Mouse (Mus musculus) adrenal gland, postnatal 4 days (tissue): ENCODE results near the gene Eml4. TPM values are rescaled to one million over a fixed set of nuclear protein-coding genes. Genes with fewer than 3 reads are reported as not detected.

Source experiments
- DNase-seq, 2 experiments: peaks; one replicate each; pipeline ENCODE4 v3.0.0; 2021 to 2022; ENCODE audit warnings: low spot score in 2 of 2, mixed read lengths in 2 of 2
- long read RNA-seq, 2 experiments: library from polyadenylated mRNA; stranded (forward); transcript quantifications; one replicate each; pipeline ENCODE4 v2.0.0; 2021
- total RNA-seq, 2 experiments: library from RNA; stranded (reverse); gene quantifications; 2 replicates each; pipeline ENCODE4 v1.2.3; 2021

The Eml4 gene
- total RNA-seq, result 10 to 100 TPM; 34.5 to 35.7 TPM
- long read RNA-seq, experiment 1, full-length matches to known transcripts, result 2 of 8 reads
- long read RNA-seq, experiment 1, partial matches to known transcripts, result 2 of 8 reads
- long read RNA-seq, experiment 1, other reads (novel, unspliced or antisense), result 4 of 8 reads
- long read RNA-seq, experiment 2, full-length matches to known transcripts, result 31 of 59 reads
- long read RNA-seq, experiment 2, partial matches to known transcripts, result 8 of 59 reads
- long read RNA-seq, experiment 2, other reads (novel, unspliced or antisense), result 20 of 59 reads

- DNase-seq, result peak; percentile 85 to 91
Measured at GRCm38 (mm10) chr17:83350379-83351091, at the start of gene Eml4. Eml4 (plus strand) TSS chr17:83350931.

DNA sequence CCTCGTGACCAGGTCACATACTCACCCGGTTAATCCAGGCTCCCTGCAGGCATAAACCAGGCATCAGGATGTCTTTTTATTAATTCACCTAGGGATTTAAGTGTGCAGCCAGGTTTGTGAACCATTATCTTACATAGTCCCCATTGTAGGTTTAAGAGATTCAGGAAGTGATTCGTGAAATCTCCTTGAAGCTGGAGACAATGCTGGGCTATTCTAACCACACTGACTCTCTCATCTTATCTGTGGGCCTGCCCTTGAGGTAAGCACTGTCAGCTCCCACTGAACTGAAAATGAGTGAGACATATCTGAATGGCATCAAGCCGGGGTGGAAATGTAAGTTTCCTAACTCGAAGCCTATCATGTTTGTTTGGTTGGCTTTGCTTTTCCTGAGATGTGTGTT is 49.3 kb upstream of the Eml4 start:
- DNase-seq, result no peak

DNA sequence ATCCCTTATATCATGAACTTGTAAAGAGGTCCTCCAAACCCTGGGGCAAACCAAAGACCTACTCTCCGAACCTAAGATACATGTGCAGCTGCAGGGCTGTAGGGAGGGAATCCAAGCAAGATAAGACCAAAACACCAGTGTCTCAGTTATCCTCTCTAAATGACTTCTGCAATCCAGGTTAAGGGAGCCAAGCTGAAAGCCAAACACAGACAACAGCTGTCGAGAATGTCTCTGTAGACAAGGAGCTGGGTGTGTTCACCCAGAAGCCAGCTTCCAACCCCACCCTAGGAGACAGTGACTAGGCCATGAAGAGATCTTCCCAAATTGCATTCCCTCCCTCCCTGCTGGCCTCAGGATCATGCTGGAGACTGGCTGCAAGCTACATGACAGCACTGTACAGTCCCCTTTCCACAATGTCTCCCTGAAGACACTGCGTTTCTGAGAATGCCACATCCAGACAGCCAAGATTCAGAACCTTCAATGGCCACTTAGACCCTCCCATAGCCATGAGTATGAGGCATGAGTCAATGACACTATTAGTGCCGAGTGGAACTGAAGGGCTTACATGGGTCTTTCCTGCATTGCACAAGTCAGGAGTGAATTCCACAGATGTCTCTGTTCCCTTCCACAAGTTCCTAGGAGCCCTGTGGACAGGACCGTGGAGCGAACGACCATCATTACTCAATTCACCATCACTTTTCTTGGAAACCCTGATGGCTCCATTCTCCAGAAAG is 46.5 kb upstream of the Eml4 start:
- no peak for DNase-seq

GRCm38 (mm10) chr17:83306964-83307640 is 43.6 kb upstream of the Eml4 start:
- no peak for DNase-seq

- DNase-seq, result no peak
Measured at GRCm38 (mm10) chr17:83307641-83308296, 43.0 kb upstream of the Eml4 start.

GRCm38 (mm10) chr17:83308451-83308850 is 42.3 kb upstream of the Eml4 start:
- DNase-seq, result no peak

DNA sequence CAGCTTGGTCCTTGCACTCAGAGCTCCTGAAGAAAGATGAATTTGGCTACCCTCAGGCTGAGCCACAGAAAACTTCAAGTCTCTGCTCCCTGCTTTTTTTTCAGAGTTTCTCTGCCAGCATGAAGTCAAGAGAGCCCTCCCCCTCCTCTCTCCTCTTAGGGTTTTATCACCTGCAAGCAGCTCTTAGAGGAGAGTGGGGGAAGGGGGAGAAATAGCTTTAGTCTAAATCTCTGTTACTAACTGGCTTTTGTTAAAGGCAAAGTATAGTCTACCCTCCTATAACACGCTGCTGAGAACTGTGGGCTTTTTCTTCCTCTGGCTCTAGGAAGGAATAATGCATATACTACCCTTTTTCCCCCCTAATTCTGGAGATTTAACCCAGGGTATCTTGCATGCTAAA is 41.5 kb upstream of the Eml4 start:
- DNase-seq, result no peak

GRCm38 (mm10) chr17:83311806-83312205 is 38.9 kb upstream of the Eml4 start:
- DNase-seq, result no peak

- DNase-seq, result peak; percentile 26 to 40
Measured at GRCm38 (mm10) chr17:83312244-83312918, 38.4 kb upstream of the Eml4 start.

DNA sequence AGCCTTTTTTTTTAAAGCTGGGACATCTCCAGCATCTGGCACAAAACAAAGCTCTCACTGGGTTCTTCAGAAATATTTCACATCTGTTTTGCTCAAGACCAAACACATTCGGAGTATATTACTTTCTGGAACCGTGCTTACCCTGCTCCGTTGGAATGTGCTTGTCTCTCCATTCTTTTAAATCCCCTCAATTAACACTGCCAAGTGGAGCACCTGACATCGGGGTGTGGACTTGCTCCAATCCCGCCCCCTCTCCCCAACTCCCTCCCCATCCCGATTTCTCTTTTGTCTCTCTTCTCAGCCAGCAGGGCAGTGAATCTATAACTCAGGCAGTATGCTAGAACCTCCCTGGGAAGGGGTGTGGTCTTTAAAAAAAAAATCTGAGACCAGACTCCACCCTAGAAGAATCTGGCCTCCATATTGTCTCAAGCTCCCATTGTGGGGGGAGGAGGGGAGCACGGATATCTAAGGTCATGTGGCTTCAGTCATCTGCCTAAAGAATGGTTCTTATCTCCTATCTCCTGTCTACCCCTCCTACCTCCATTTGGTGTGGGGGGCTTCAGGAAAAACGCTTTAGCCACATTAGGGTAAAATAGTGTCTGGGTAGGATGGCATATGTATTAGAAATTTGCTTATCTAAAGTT is 37.6 kb upstream of the Eml4 start:
- DNase-seq, result no peak

DNA sequence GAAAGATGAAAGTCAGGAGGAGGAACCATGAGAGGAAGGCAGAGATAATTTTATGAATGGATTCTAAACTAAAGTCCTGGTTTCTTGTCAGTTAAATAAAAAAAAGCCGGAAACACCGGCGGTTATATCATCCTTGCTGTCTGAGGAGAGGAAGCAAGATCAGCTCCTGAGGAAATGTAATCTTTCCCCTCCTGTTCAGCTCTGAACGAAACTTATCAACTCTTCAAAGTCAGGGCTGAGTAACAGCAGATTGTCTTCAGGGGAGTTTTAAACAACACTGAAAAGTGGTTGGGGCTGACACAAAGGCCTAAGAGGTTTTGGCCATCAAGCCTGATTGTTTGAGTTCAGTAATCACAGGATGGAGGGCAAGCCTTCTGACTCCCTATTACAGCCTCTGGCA is 35.3 kb upstream of the Eml4 start:
- no peak for DNase-seq

DNA sequence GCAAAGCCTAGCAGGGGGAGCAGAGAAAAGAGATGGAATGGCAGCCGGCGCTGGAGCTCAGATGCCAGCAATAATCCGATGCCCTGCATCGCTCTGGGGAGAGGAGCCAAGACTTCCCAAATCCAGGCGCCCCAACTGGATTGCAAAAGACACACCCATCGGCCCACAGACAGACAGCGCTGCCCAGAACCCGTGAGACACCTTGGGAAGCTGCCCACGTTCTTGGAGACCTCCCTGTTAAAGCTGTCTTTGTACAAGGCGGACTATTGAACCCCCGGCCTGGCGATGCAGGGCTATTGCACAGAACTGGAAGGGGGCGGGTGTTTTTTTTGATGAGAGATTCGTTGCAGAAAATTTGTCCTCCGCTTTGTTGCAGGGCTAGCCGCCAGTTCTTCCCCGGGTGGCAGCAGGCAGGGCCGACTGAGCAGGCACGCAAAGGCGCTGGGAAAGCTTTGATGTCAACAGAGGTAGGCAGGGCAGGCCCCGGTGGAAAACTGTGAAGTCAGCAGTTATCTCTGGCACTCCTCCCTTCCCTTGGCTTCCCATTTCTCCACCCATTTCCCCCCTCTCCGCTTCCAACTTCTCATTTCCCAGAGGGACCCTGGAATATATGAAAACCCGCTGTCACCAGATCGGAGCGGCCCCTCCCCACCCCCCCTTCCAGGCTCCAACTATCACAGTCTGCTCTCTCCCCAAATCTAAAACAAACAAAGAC is 28.0 kb upstream of the Eml4 start:
- peak; percentile 13 to 21 for DNase-seq

DNA sequence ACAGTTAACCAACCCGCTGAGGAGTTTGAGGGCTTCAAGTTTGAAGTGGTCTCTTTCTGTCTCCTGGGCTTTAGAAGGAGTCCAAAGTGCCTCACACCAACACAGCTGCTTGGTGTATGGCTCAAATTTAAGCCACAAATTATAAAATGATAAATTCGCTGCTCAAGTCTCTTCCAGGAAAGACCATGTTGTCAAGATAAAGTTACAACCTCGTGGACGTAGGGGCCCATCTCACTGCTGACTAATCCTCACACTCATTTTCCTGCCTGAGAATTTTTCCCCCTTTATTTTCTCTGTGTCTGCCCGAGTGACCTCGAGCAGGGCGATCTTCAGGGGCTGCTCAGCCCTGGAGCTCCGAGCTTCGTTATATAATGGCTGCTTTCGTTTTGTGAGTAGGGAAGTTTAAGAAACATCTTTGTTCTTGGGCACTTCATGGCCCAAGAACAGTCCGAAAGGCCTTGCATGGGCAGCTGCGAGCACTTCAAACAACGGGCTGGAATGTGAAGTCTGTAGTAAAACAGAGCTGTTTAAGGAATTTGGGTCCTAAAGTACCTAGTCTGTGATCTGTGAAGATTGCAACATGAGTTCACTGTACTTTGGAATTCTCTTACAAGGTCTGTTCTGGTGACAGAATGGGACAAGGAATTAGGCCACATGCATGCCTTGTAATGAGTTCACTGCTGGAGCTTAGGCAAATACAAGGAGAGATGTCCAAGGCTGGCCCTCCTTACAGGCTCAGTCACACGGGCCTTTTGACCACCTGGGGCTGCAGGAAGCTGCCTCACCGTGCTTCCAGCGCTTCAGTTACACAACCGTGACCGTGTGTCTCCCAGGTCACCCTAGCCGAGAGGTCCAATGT is 27.1 kb upstream of the Eml4 start:
- DNase-seq, result no peak

DNA sequence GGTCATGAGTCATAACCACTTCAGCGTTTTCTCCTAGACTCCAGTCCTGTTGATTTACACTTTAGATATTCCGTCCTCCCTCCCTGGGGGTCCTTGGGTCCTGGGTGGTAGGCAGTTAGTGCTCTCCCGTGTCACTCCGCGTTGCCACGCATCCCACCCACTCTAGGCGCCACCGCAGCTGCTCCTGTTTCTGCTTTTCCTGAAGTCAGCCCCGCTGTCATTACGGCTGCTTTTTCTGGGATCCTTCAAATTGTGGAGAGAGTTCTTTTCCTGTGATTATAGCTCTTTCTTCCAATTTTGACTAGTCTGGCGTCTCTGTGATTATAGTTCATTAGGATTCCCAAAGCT is 26.5 kb upstream of the Eml4 start:
- DNase-seq, result no peak

DNA sequence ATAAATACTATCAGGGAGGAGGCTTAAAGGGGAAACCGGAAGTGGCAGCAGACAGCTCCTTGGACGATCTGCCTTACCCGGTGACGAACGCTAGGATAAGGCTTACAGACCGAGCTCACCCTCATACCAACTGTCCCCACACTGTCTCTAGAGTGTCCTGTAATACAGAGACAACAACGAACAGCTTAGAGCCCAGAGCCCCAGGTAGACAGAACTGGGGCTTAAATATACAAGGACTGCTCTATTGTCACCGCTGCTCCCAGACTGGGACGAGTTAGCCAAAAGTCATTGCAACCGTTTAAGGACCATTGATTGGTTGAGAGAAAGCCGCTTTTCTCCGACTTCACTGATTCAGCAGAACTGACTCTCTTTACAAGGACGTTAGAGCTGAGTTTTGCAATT is 15.5 kb upstream of the Eml4 start:
- DNase-seq, result no peak

DNA sequence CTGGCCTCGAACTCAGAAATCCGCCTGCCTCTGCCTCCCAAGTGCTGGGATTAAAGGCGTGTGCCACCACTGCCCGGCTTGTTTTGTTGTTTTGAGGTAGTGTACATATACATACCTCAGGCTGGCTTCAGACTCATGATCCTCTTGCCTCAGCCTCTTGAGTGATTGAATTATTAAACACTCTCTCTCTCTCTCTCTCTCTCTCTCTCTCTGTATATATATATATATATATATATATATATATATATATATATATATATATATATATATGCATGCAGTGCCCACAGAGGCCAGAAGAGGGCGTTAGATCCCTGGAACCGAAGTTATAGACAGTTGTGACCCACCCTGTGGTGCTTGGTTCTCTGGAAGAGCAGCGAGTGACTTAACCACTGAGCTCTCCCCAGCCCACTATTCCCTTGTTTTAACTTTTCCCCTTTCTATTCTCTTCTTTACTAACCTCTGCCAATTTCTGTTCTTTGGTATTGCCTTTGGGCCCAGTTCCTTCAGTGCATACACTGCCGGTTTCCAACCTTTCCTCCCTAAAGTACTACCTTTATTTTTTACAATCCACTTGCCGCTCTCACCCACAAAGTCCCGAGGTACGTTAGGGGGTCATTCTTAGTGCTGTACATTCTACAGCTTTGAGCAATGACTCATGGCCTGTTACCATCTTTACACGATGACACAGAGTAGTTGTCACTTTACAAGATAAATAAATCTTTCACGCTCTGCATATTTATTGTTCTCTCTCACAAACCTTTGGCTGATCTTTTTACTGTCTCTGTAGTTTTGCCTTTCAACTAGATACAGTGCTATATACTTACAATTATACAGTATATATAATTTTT is 13.5 kb upstream of the Eml4 start:
- DNase-seq, result no peak

DNA sequence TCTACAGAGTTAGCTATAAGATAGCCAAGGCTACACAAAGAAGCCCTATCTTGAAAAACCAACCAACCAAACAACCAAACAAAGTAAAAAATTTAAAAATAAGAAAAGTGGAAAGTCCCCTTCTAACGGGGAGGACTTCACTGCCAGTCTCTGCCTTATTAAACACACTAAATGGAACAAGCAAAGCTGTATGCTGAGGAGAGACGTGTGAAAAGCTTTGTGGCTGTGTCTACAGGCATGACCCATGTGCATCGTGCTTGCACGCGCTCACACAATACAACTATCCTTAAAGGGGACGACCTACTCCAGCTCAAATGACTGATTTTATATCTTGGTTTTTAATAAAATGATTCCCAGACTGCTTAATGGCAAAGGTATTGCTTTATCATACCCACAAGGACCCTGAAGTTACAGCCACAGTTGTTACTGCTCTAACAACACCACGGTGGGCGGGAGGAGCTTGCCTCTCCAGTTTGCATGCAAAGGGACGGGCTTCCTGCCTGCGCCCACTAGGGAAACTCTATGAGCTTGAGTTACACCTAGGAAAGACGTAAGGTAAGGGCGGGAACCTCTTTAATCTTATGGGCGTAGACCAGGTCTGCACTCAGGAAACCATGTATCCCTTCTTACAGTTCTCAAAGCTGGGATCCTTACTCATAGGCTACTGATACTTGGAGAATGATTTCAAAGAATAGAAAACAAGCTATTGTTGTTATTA is 11.2 kb upstream of the Eml4 start:
- no peak for DNase-seq
